Mouse (Mus musculus) stomach, postnatal 0 days (tissue): ENCODE data around the gene Sapcd1. TPM values are rescaled to one million over a fixed set of nuclear protein-coding genes. Genes with fewer than 3 reads are reported as not detected.
A peak's percentile ranks its signal among the peaks of the same experiment; 100 is the strongest.

ENCODE experiments used
- ATAC-seq: fragments of 200-750 bp; cut with Nextera tagmentation; 2 replicates; pipeline ENCODE4 v1.8.0; 2017; ENCODE audit not compliant: low FRiP score, low TSS enrichment
- DNase-seq: peaks from one replicate; pipeline ENCODE4 v3.0.0-alpha.2; 2016; ENCODE audit warnings: low spot score
- H3K27ac ChIP-seq: fragments of 300-500 bp; sonication (generic); replicated peaks from 2 replicates; pipeline ENCODE4 v1.5.1; 2014; ENCODE audit warnings: mild to moderate bottlenecking, control low read depth
- H3K27me3 ChIP-seq: fragments of 300-500 bp; sonication (generic); 2 replicates; pipeline ENCODE4 v1.6.1; 2014; ENCODE audit warnings: low read length; ENCODE audit not compliant: control insufficient read depth, insufficient read depth
- H3K36me3 ChIP-seq: fragments of 300-500 bp; sonication (generic); 2 replicates; pipeline ENCODE4 v1.6.1; 2014; ENCODE audit warnings: low read length, mixed read lengths; ENCODE audit not compliant: control insufficient read depth, insufficient read depth
- H3K4me1 ChIP-seq: fragments of 300-500 bp; sonication (generic); replicated peaks from 2 replicates; pipeline ENCODE4 v1.6.1; 2014; ENCODE audit warnings: antibody characterized with exemption; ENCODE audit not compliant: control insufficient read depth, insufficient read depth
- H3K4me2 ChIP-seq: fragments of 300-500 bp; sonication (generic); replicated peaks from 2 replicates; pipeline ENCODE4 v1.6.1; 2014; ENCODE audit warnings: low read depth, mild to moderate bottlenecking, control low read depth, moderate library complexity
- H3K4me3 ChIP-seq: fragments of 300-500 bp; sonication (generic); 2 replicates; pipeline ENCODE4 v1.5.1; 2014; ENCODE audit warnings: low read depth, low read length, control low read depth
- H3K9ac ChIP-seq: fragments of 300-500 bp; sonication (generic); 2 replicates; pipeline ENCODE4 v1.6.1; 2014; ENCODE audit warnings: mild to moderate bottlenecking, low read length, control low read depth, mixed read lengths
- H3K9me3 ChIP-seq: fragments of 300-500 bp; sonication (generic); 2 replicates; pipeline ENCODE4 v1.6.1; 2016; ENCODE audit warnings: low read length; ENCODE audit not compliant: control insufficient read depth
- CTCF ChIP-seq: IDR thresholded peaks from 2 replicates; pipeline ENCODE4 v1.5.1; 2016; ENCODE audit warnings: antibody characterized with exemption, low read depth, mild to moderate bottlenecking, moderate library complexity
- EP300 ChIP-seq: optimal IDR thresholded peaks from 2 replicates; pipeline ENCODE3; 2016; ENCODE audit warnings: antibody characterized with exemption
- WGBS: fragments of 180-500 bp; shearing (Covaris S2); extraction: QIAGEN DNeasy Blood & Tissue Kit; methylation state at CpG from one replicate; pipeline ENCODE4 v1.1.7; 2014; 5-methylcytosine and 5-hydroxymethylcytosine counted together
- polyA plus RNA-seq: library from polyadenylated mRNA; unstranded; fragments of >200 nt; fragmentation: Nextera tagmentation; extraction: Ambion mirVana; gene quantifications from 2 replicates; pipeline ENCODE4 v1.2.1, GENCODE M21; 2015

Gene Sapcd1
- polyA plus RNA-seq, 1 experiment from 2014 or later: 8.0 TPM

- Histone ChIP-seq H3K27ac (peak overlapping the region; percentile 99), H3K36me3 (peaks cover 18% of the 10 kb centered on the region), H3K27me3 (no peaks in the 10 kb centered on the region), H3K4me3 (peak overlapping the region; percentile 72), H3K9me3 (no peaks in the 10 kb centered on the region), H3K4me1 (peaks cover 12% of the 10 kb centered on the region; the same call in 1 of the 2 replicates), H3K9ac (peak overlapping the region; percentile 88), H3K4me2 (peak overlapping the region; percentile 83)
- TF ChIP-seq CTCF (no peak), EP300 (peak; percentile 11)
- WGBS: 0% methylated on average over 27 of the region's 27 CpGs
- ATAC-seq (peak; percentile 45), DNase-seq (peak; percentile 85)
Measured at GRCm38 (mm10) chr17:35050126-35050750, 22.4 kb upstream of the Sapcd1 start.

- H3K9me3 ChIP-seq: no peaks in the 10 kb centered on the region
- H3K9ac ChIP-seq: peak within 1 kb of the TSS; percentile 88
- H3K4me1 ChIP-seq: peaks cover 12% of the 10 kb centered on the region; the same call in 1 of the 2 replicates
- H3K27me3 ChIP-seq: no peaks in the 10 kb centered on the region
- peak within 1 kb of the TSS; percentile 83 for H3K4me2 ChIP-seq
- peak; percentile 10; the same call in 1 of the 2 replicates for ATAC-seq
- WGBS: 1% methylated on average over 11 of the region's 11 CpGs
- peak; percentile 81 for DNase-seq
- peak within 1 kb of the TSS; percentile 99 for H3K27ac ChIP-seq
- TF ChIP-seq EP300 (peak; percentile 13), CTCF (peak; percentile 61)
- peaks cover 14% of the 10 kb centered on the region for H3K36me3 ChIP-seq
- peak within 1 kb of the TSS; percentile 72 for H3K4me3 ChIP-seq
Measured at GRCm38 (mm10) chr17:35049561-35050016, 21.8 kb upstream of the Sapcd1 start, which contains the start of gene Clic1. Clic1 (plus strand) TSS chr17:35049966.

GRCm38 (mm10) chr17:35048932-35049440, 21.2 kb upstream of the Sapcd1 start:
- TF ChIP-seq EP300 (no peak), CTCF (no peak)
- H3K27me3 ChIP-seq: no peaks in the 10 kb centered on the region
- no peak overlapping the region for H3K4me3 ChIP-seq
- peak overlapping the region; percentile 99 for H3K27ac ChIP-seq
- no peak overlapping the region; the same call in 1 of the 2 replicates for H3K9ac ChIP-seq
- ATAC-seq (no peak), DNase-seq (no peak)
- peaks cover 9% of the 10 kb centered on the region for H3K36me3 ChIP-seq
- peak overlapping the region; percentile 83 for H3K4me2 ChIP-seq
- H3K9me3 ChIP-seq: no peaks in the 10 kb centered on the region
- H3K4me1 ChIP-seq: peaks cover 12% of the 10 kb centered on the region; the same call in 1 of the 2 replicates
- 61% methylated on average over 5 of the region's 5 CpGs for WGBS

- no peak for ATAC-seq
- Histone ChIP-seq H3K4me2 (peak overlapping the region; percentile 42), H3K9me3 (no peaks in the 10 kb centered on the region), H3K4me1 (peaks cover 12% of the 10 kb centered on the region; the same call in 1 of the 2 replicates), H3K4me3 (0 out of 2 replicates have a peak overlapping the region, but pooled peaks have one; percentile 3), H3K36me3 (peaks cover 6% of the 10 kb centered on the region), H3K27ac (peak overlapping the region; percentile 99), H3K27me3 (no peaks in the 10 kb centered on the region), H3K9ac (no peak overlapping the region)
- no peak for TF ChIP-seq CTCF
- TF ChIP-seq EP300: no peak
- DNase-seq: peak; percentile 57
- 20% methylated on average over 11 of the region's 11 CpGs for WGBS
Measured at GRCm38 (mm10) chr17:35048149-35048931, 20.5 kb upstream of the Sapcd1 start.

- TF ChIP-seq EP300: no peak
- TF ChIP-seq CTCF: no peak
- WGBS: 39% methylated on average over 1 of the region's 1 CpGs
- H3K36me3 ChIP-seq: peaks cover 1% of the 10 kb centered on the region; the same call in 1 of the 2 replicates
- H3K27me3 ChIP-seq: no peaks in the 10 kb centered on the region
- H3K4me2 ChIP-seq: peak overlapping the region; percentile 42
- 0 out of 2 replicates have a peak overlapping the region, but pooled peaks have one; percentile 3 for H3K4me3 ChIP-seq
- peaks cover 12% of the 10 kb centered on the region; the same call in 1 of the 2 replicates for H3K4me1 ChIP-seq
- ATAC-seq (no peak), DNase-seq (peak; percentile 41)
- no peak overlapping the region for H3K9ac ChIP-seq
- peak overlapping the region; percentile 99 for H3K27ac ChIP-seq
- H3K9me3 ChIP-seq: no peaks in the 10 kb centered on the region
Measured at GRCm38 (mm10) chr17:35047688-35048087, 19.9 kb upstream of the Sapcd1 start.
